Mouse (Mus musculus): ENCODE data around the gene Pdzk1.

DNA sequence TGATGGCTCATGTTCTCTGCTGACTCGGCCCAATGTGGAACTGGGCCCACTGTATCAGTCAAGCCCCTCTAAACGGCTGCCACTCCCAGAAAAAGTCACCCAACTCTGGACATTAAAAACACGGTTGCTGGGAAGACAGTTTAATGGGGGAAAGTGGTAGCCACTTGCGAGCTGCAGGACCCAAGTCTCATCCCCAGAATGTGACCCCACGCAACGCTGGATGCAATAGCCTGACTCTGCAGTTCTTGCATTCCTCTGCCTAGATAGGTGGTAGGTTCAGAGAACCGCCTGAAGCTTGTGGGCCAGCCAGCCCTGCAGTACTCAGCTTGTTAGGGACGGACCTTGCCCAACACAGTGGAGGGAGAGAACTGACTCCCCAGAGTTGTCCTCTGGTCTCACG lies 50.5 kb downstream of the Pdzk1 start:
- TF ChIP-seq CTCF (IDR thresholded peaks at IDR 0.05; ENCODE audit: low read depth): no peak
- no peak for TF ChIP-seq EP300 (optimal IDR thresholded peaks at IDR 0.05)
